Mouse (Mus musculus): ENCODE results near the gene Tbx6. TPM values are rescaled to one million over a fixed set of nuclear protein-coding genes. Genes with fewer than 3 reads are reported as not detected.

Gene Tbx6
- total and polyA plus RNA-seq, 2 experiments from 2014 or later = 0.11 to 0.38 TPM

DNA sequence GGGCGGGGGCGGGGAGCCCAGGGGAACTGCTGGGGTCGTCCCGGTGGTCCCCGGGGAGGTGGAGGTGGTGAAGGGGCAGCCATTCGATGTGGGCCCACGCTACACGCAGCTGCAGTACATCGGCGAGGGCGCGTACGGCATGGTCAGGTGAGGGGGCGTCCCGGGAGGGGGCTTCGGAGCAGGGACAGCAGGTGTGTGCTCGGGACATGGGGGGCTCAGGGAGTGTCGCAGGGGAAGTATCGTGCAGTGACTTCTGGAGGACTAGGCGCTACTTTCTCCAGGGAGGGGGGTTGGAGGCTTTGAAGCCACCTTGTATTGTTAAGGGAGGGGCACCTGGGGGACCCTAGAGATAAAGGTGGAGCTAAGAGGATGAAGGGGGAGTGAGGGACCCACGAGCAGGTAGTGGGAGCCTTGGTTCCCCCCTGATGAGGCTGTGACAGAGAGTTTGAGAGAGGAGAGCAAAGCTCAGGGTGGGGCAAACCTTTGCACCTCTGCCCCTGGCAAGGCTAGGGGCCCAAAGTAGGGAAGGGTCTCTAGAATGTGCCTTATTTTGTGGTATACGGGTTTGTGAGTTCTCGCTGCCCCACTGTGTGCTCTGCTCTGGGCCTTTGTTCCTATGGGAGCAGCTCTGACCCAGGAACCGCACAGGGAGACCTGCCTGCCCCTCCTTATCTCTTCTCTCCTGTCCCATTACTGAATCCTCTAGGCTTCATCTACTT is 21.5 kb upstream of the Tbx6 start:
- Histone ChIP-seq H3K4me3 (ENCODE audit: low read depth, low read length) (peak overlapping the region; percentile 82), H3K9me3 (ENCODE audit: low read length) (no peaks in the 10 kb centered on the region), H3K4me2 (ENCODE audit: low read depth) (peak overlapping the region; percentile 62), H3K36me3 (ENCODE audit: insufficient read depth) (peaks cover 19% of the 10 kb centered on the region), H3K4me1 (ENCODE audit: insufficient read depth) (peaks cover 23% of the 10 kb centered on the region), H3K27me3 (ENCODE audit: insufficient read depth, low read length) (no peaks in the 10 kb centered on the region), H3K27ac (ENCODE audit: low read depth, low read length) (peak overlapping the region; percentile 82), H3K9ac (peak overlapping the region; percentile 76)
- TF ChIP-seq CTCF (IDR thresholded peaks at IDR 0.05; ENCODE audit: low read depth) = no peak
- ATAC-seq (peak; percentile 37), DNase-seq (no peak)
- WGBS = under 1% methylated on average over 23 of the region's 24 CpGs

- H3K4me3 ChIP-seq (ENCODE audit: low read depth, low read length) = peak overlapping the region; percentile 82
- H3K9ac ChIP-seq = peak overlapping the region; percentile 76
- H3K9me3 ChIP-seq (ENCODE audit: low read length) = no peaks in the 10 kb centered on the region
- TF ChIP-seq CTCF (IDR thresholded peaks at IDR 0.05; ENCODE audit: low read depth) = no peak
- WGBS = 13% methylated on average over 3 of the region's 3 CpGs
- H3K4me2 ChIP-seq (ENCODE audit: low read depth) = peak overlapping the region; percentile 62
- ATAC-seq = peak; percentile 4
- peaks cover 25% of the 10 kb centered on the region for H3K36me3 ChIP-seq (ENCODE audit: insufficient read depth)
- H3K27ac ChIP-seq (ENCODE audit: low read depth, low read length) = peak overlapping the region; percentile 82
- H3K4me1 ChIP-seq (ENCODE audit: insufficient read depth) = peaks cover 23% of the 10 kb centered on the region
- DNase-seq = peak; percentile 44
- H3K27me3 ChIP-seq (ENCODE audit: insufficient read depth, low read length) = no peaks in the 10 kb centered on the region
Observed at GRCm38 (mm10) chr7:126760391-126760802, 20.9 kb upstream of the Tbx6 start.

- Histone ChIP-seq H3K4me3 (ENCODE audit: low read depth, low read length) (peak overlapping the region; percentile 82), H3K36me3 (ENCODE audit: insufficient read depth) (peaks cover 29% of the 10 kb centered on the region), H3K27ac (ENCODE audit: low read depth, low read length) (peak overlapping the region; percentile 50; the same call in 1 of the 2 replicates), H3K4me2 (ENCODE audit: low read depth) (peak overlapping the region; percentile 62), H3K9ac (no peak overlapping the region), H3K9me3 (ENCODE audit: low read length) (no peaks in the 10 kb centered on the region), H3K4me1 (ENCODE audit: insufficient read depth) (peaks cover 23% of the 10 kb centered on the region), H3K27me3 (ENCODE audit: insufficient read depth, low read length) (no peaks in the 10 kb centered on the region)
- WGBS = 56% methylated on average over 4 of the region's 4 CpGs
- no peak for TF ChIP-seq CTCF (IDR thresholded peaks at IDR 0.05; ENCODE audit: low read depth)
- DNase-seq (no peak), ATAC-seq (no peak)
Observed at GRCm38 (mm10) chr7:126760956-126761355, 20.3 kb upstream of the Tbx6 start.

- H3K9ac ChIP-seq = no peak overlapping the region
Observed at GRCm38 (mm10) chr7:126761529-126762067, 19.7 kb upstream of the Tbx6 start.

GRCm38 (mm10) chr7:126762471-126763008 is 18.7 kb upstream of the Tbx6 start:
- peak overlapping the region; percentile 44 for H3K9ac ChIP-seq
- TF ChIP-seq CTCF (IDR thresholded peaks at IDR 0.05; ENCODE audit: low read depth) = no peak
- no peaks in the 10 kb centered on the region for H3K9me3 ChIP-seq (ENCODE audit: low read length)
- DNase-seq (peak; percentile 72), ATAC-seq (no peak; the same call in 1 of the 2 replicates)
- peaks cover 23% of the 10 kb centered on the region for H3K4me1 ChIP-seq (ENCODE audit: insufficient read depth)
- H3K4me3 ChIP-seq (ENCODE audit: low read depth, low read length) = peak overlapping the region; percentile 21
- H3K4me2 ChIP-seq (ENCODE audit: low read depth) = peak overlapping the region; percentile 62
- peak overlapping the region; percentile 65 for H3K27ac ChIP-seq (ENCODE audit: low read depth, low read length)
- no peaks in the 10 kb centered on the region for H3K27me3 ChIP-seq (ENCODE audit: insufficient read depth, low read length)
- H3K36me3 ChIP-seq (ENCODE audit: insufficient read depth) = peaks cover 45% of the 10 kb centered on the region
- 46% methylated on average over 17 of the region's 17 CpGs for WGBS

More at GRCm38 (mm10) chr7:126761529-126762067, 19.7 kb upstream of the Tbx6 start:
- H3K4me1 ChIP-seq (ENCODE audit: insufficient read depth) = peaks cover 23% of the 10 kb centered on the region
- H3K27ac ChIP-seq (ENCODE audit: low read depth, low read length) = peak overlapping the region; percentile 50; the same call in 1 of the 2 replicates
- no peak for DNase-seq
- peak overlapping the region; percentile 62 for H3K4me2 ChIP-seq (ENCODE audit: low read depth)
- no peak for ATAC-seq
- H3K36me3 ChIP-seq (ENCODE audit: insufficient read depth) = peaks cover 36% of the 10 kb centered on the region
- no peak for TF ChIP-seq CTCF (IDR thresholded peaks at IDR 0.05; ENCODE audit: low read depth)
- no peak overlapping the region for H3K4me3 ChIP-seq (ENCODE audit: low read depth, low read length)
- H3K9me3 ChIP-seq (ENCODE audit: low read length) = no peaks in the 10 kb centered on the region
- 72% methylated on average over 6 of the region's 6 CpGs for WGBS
- H3K27me3 ChIP-seq (ENCODE audit: insufficient read depth, low read length) = no peaks in the 10 kb centered on the region

GRCm38 (mm10) chr7:126765540-126765939 is 15.7 kb upstream of the Tbx6 start:
- no peak for TF ChIP-seq CTCF (IDR thresholded peaks at IDR 0.05; ENCODE audit: low read depth)
- Histone ChIP-seq H3K27ac (ENCODE audit: low read depth, low read length) (no peak overlapping the region), H3K4me1 (ENCODE audit: insufficient read depth) (peaks cover 19% of the 10 kb centered on the region), H3K36me3 (ENCODE audit: insufficient read depth) (peaks cover 65% of the 10 kb centered on the region), H3K9ac (no peak overlapping the region), H3K4me3 (ENCODE audit: low read depth, low read length) (no peak overlapping the region), H3K27me3 (ENCODE audit: insufficient read depth, low read length) (no peaks in the 10 kb centered on the region), H3K9me3 (ENCODE audit: low read length) (no peaks in the 10 kb centered on the region), H3K4me2 (ENCODE audit: low read depth) (no peak overlapping the region)
- DNase-seq = no peak
- whole genome bisulfite sequencing = 94% methylated on average over 9 of the region's 9 CpGs
- ATAC-seq = no peak

DNA sequence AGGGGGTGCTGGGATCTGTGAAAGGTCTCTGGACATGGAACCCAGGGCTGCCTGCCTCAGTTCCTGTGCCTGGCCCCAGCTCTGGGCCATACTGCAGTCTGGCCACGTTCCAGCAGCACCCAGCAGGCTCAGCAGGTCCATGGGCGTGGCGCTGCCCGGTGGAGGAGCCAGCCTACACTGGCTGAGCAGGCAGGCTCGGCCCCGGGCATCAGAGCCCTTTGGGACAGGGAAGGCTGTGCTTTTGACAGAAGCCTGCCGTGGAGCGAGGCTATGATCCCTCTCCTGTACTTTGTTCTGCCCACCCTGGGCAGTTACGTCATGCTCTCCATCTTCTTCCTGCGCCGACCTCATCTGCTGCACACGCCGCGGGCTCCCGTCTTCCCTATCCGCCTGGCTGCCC is 15.1 kb upstream of the Tbx6 start, which contains the start of gene Gdpd3:
Gene Gdpd3, plus strand, starts transcription at position 134 of the 400 bp plus-strand sequence.
- no peak for TF ChIP-seq CTCF (IDR thresholded peaks at IDR 0.05; ENCODE audit: low read depth)
- H3K36me3 ChIP-seq (ENCODE audit: insufficient read depth) = peaks cover 71% of the 10 kb centered on the region
- H3K27me3 ChIP-seq (ENCODE audit: insufficient read depth, low read length) = no peaks in the 10 kb centered on the region
- H3K9ac ChIP-seq = no peak within 1 kb of the TSS
- H3K4me2 ChIP-seq (ENCODE audit: low read depth) = no peak within 1 kb of the TSS
- ATAC-seq (no peak), DNase-seq (no peak)
- no peak within 1 kb of the TSS for H3K27ac ChIP-seq (ENCODE audit: low read depth, low read length)
- H3K4me1 ChIP-seq (ENCODE audit: insufficient read depth) = peaks cover 14% of the 10 kb centered on the region
- no peaks in the 10 kb centered on the region for H3K9me3 ChIP-seq (ENCODE audit: low read length)
- no peak within 1 kb of the TSS for H3K4me3 ChIP-seq (ENCODE audit: low read depth, low read length)
- WGBS = 90% methylated on average over 16 of the region's 16 CpGs
